Mouse (Mus musculus): Measurements from ENCODE around the gene Wdr5b.

DNA sequence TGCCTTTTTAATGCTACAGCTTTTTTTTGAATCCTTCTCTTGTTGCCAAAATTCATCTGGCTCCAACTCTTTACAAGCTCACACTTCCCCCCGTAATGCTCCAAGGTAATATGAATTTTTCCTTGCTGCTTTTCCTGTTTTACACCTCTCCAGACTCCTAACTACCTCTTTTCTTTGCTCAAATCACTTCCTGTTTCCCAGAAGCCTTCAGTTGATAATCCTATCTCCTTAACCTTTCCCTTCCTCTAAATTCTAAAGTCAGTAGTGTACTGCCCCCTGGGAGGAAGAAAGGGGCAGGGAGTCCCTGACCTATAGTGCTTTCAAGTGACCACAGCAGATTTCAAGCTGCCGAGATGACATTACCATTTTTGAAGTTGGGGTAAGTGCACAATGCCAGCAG, 26.7 kb downstream of the Wdr5b start:
- TF ChIP-seq POLR2A (IDR thresholded peaks at IDR 0.05; ENCODE audit: borderline replicate concordance, low read depth, low read length) (no peak), CTCF (IDR thresholded peaks at IDR 0.05; ENCODE audit: low read depth, low read length) (no peak)
